Mouse (Mus musculus) neural tube, embryonic 12.5 days (tissue): Measurements from ENCODE around the gene Calu. TPM values are rescaled to one million over a fixed set of nuclear protein-coding genes. Genes with fewer than 3 reads are reported as not detected.
A peak's percentile ranks its signal among the peaks of the same experiment; 100 is the strongest.
"Not testable (repeated sequence)": the region's sequence is repeated elsewhere in the genome, so short reads cannot be mapped to it uniquely, and the experiment has no call there.

Experiments
- ATAC-seq: fragments of 200-750 bp; cut with Nextera tagmentation; 2 replicates; pipeline ENCODE4 v1.8.0; 2017; ENCODE audit warnings: low read depth, mild to moderate bottlenecking, moderate TSS enrichment, moderate library complexity; ENCODE audit not compliant: low FRiP score
- H3K27ac ChIP-seq: fragments of 300-500 bp; sonication (generic); 2 replicates; pipeline ENCODE4 v1.5.1; 2016
- H3K27me3 ChIP-seq: fragments of 300-500 bp; sonication (generic); replicated peaks from 2 replicates; pipeline ENCODE4 v1.6.1; 2016; ENCODE audit warnings: mild to moderate bottlenecking
- H3K36me3 ChIP-seq: fragments of 300-500 bp; sonication (generic); 2 replicates; pipeline ENCODE4 v1.6.1; 2016; ENCODE audit warnings: mild to moderate bottlenecking
- H3K4me1 ChIP-seq: fragments of 300-500 bp; sonication (generic); 2 replicates; pipeline ENCODE4 v1.6.1; 2016
- H3K4me2 ChIP-seq: fragments of 300-500 bp; sonication (generic); replicated peaks from 2 replicates; pipeline ENCODE4 v1.6.1; 2016; ENCODE audit warnings: mild to moderate bottlenecking
- H3K4me3 ChIP-seq: fragments of 300-500 bp; sonication (generic); 2 replicates; pipeline ENCODE4 v1.5.1; 2016
- H3K9ac ChIP-seq: fragments of 300-500 bp; sonication (generic); 2 replicates; pipeline ENCODE4 v1.6.1; 2016; ENCODE audit warnings: mild to moderate bottlenecking
- H3K9me3 ChIP-seq: fragments of 300-500 bp; sonication (generic); 2 replicates; pipeline ENCODE4 v1.6.1; 2016; ENCODE audit warnings: mild to moderate bottlenecking
- WGBS: fragments of 180-500 bp; shearing (Covaris S2); methylation state at CpG from one replicate; pipeline ENCODE4 v1.1.7; 2016; 5-methylcytosine and 5-hydroxymethylcytosine counted together
- polyA plus RNA-seq: library from polyadenylated mRNA; unstranded; fragments of >200 nt; fragmentation: Nextera tagmentation; extraction: Ambion mirVana; gene quantifications from 2 replicates; pipeline ENCODE4 v1.2.1, GENCODE M21; 2016

Calu gene
- polyA plus RNA-seq, 1 experiment from 2014 or later, result 223 TPM

GRCm38 (mm10) chr6:29322735-29323134, 25.1 kb upstream of the Calu start:
- no peak overlapping the region for H3K27ac ChIP-seq
- no peaks in the 10 kb centered on the region for H3K9me3 ChIP-seq
- WGBS, result 82% methylated on average over 4 of the region's 4 CpGs
- no peaks in the 10 kb centered on the region for H3K36me3 ChIP-seq
- no peaks in the 10 kb centered on the region for H3K27me3 ChIP-seq
- peaks cover 3% of the 10 kb centered on the region; the same call in 1 of the 2 replicates for H3K4me1 ChIP-seq
- no peak for ATAC-seq
- no peak overlapping the region for H3K9ac ChIP-seq
- no peak overlapping the region for H3K4me2 ChIP-seq
- no peak overlapping the region for H3K4me3 ChIP-seq

GRCm38 (mm10) chr6:29326961-29327360, 20.9 kb upstream of the Calu start:
- Histone ChIP-seq H3K4me3 (no peak overlapping the region), H3K27ac (no peak overlapping the region), H3K27me3 (no peaks in the 10 kb centered on the region), H3K4me2 (no peak overlapping the region), H3K9me3 (no peaks in the 10 kb centered on the region), H3K4me1 (no peaks in the 10 kb centered on the region), H3K36me3 (no peaks in the 10 kb centered on the region), H3K9ac (no peak overlapping the region)
- 89% methylated on average over 9 of the region's 9 CpGs for WGBS
- ATAC-seq, result no peak

- no peaks in the 10 kb centered on the region for H3K4me1 ChIP-seq
Observed at GRCm38 (mm10) chr6:29329514-29329913, 18.4 kb upstream of the Calu start.

GRCm38 (mm10) chr6:29346512-29346911, 1.4 kb upstream of the Calu start:
- not testable (repeated sequence) for ATAC-seq, H3K36me3 ChIP-seq, H3K9ac ChIP-seq, H3K27me3 ChIP-seq, H3K4me3 ChIP-seq, H3K4me2 ChIP-seq, H3K9me3 ChIP-seq, H3K27ac ChIP-seq
- peaks cover 10% of the 10 kb centered on the region for H3K4me1 ChIP-seq
- WGBS, result 93% methylated on average over 2 of the region's 2 CpGs

More at GRCm38 (mm10) chr6:29329514-29329913, 18.4 kb upstream of the Calu start:
- no peak overlapping the region for H3K27ac ChIP-seq
- H3K9me3 ChIP-seq, result no peaks in the 10 kb centered on the region
- H3K9ac ChIP-seq, result no peak overlapping the region
- no peaks in the 10 kb centered on the region for H3K36me3 ChIP-seq
- no peaks in the 10 kb centered on the region for H3K27me3 ChIP-seq
- H3K4me3 ChIP-seq, result no peak overlapping the region
- WGBS, result 77% methylated on average over 4 of the region's 4 CpGs
- ATAC-seq, result no peak
- no peak overlapping the region for H3K4me2 ChIP-seq

GRCm38 (mm10) chr6:29347189-29347588, 680 bp upstream of the Calu start:
- Histone ChIP-seq H3K27me3 (no peaks in the 10 kb centered on the region), H3K4me1 (peaks cover 10% of the 10 kb centered on the region), H3K36me3 (no peaks in the 10 kb centered on the region), H3K4me3 (peak overlapping the region; percentile 80), H3K27ac (0 out of 2 replicates have a peak overlapping the region, but pooled peaks have one; percentile 16), H3K9me3 (no peaks in the 10 kb centered on the region), H3K4me2 (peak overlapping the region; percentile 72), H3K9ac (peak overlapping the region; percentile 67)
- ATAC-seq, result no peak
- 43% methylated on average over 7 of the region's 7 CpGs for WGBS

GRCm38 (mm10) chr6:29348371-29348724, 479 bp downstream of the Calu start:
- Histone ChIP-seq H3K27me3 (no peaks in the 10 kb centered on the region), H3K4me1 (peaks cover 10% of the 10 kb centered on the region), H3K27ac (peak overlapping the region; percentile 15; the same call in 1 of the 2 replicates), H3K36me3 (no peaks in the 10 kb centered on the region), H3K4me2 (peak overlapping the region; percentile 72), H3K4me3 (peak overlapping the region; percentile 80), H3K9me3 (no peaks in the 10 kb centered on the region), H3K9ac (peak overlapping the region; percentile 74)
- ATAC-seq, result no peak
- under 1% methylated on average over 15 of the region's 15 CpGs for WGBS

GRCm38 (mm10) chr6:29351613-29352012, 3.7 kb downstream of the Calu start:
- H3K9ac ChIP-seq, result no peak overlapping the region
- H3K27me3 ChIP-seq, result no peaks in the 10 kb centered on the region
- ATAC-seq, result no peak

GRCm38 (mm10) chr6:29352816-29353215, 4.9 kb downstream of the Calu start:
- no peaks in the 10 kb centered on the region for H3K9me3 ChIP-seq
- 72% methylated on average over 5 of the region's 5 CpGs for WGBS
- no peaks in the 10 kb centered on the region for H3K27me3 ChIP-seq
- H3K9ac ChIP-seq, result no peak overlapping the region
- no peak overlapping the region for H3K4me3 ChIP-seq
- H3K36me3 ChIP-seq, result peaks cover 9% of the 10 kb centered on the region
- H3K27ac ChIP-seq, result no peak overlapping the region
- ATAC-seq, result no peak
- peaks cover 10% of the 10 kb centered on the region for H3K4me1 ChIP-seq
- no peak overlapping the region for H3K4me2 ChIP-seq

More at GRCm38 (mm10) chr6:29351613-29352012, 3.7 kb downstream of the Calu start:
- Histone ChIP-seq H3K4me2 (no peak overlapping the region), H3K36me3 (peaks cover 3% of the 10 kb centered on the region; the same call in 1 of the 2 replicates), H3K27ac (no peak overlapping the region), H3K4me1 (peaks cover 10% of the 10 kb centered on the region), H3K9me3 (no peaks in the 10 kb centered on the region), H3K4me3 (no peak overlapping the region)

- Histone ChIP-seq H3K36me3 (peaks cover 25% of the 10 kb centered on the region), H3K4me2 (no peak overlapping the region), H3K27ac (no peak overlapping the region), H3K4me1 (no peaks in the 10 kb centered on the region), H3K9ac (no peak overlapping the region), H3K9me3 (no peaks in the 10 kb centered on the region), H3K27me3 (no peaks in the 10 kb centered on the region), H3K4me3 (no peak overlapping the region)
- WGBS, result 95% methylated on average over 3 of the region's 3 CpGs
- ATAC-seq, result no peak
Observed at GRCm38 (mm10) chr6:29359386-29359785, 11.5 kb downstream of the Calu start.

- H3K4me2 ChIP-seq, result no peak overlapping the region
- H3K27ac ChIP-seq, result no peak overlapping the region
- ATAC-seq, result no peak
- H3K4me3 ChIP-seq, result no peak overlapping the region
- 92% methylated on average over 6 of the region's 6 CpGs for WGBS
- no peak overlapping the region for H3K9ac ChIP-seq
- no peaks in the 10 kb centered on the region for H3K9me3 ChIP-seq
- H3K4me1 ChIP-seq, result no peaks in the 10 kb centered on the region
- H3K27me3 ChIP-seq, result no peaks in the 10 kb centered on the region
- peaks cover 25% of the 10 kb centered on the region for H3K36me3 ChIP-seq
Observed at GRCm38 (mm10) chr6:29360211-29360610, 12.3 kb downstream of the Calu start.

- Histone ChIP-seq H3K36me3 (peaks cover 35% of the 10 kb centered on the region), H3K4me3 (no peak overlapping the region), H3K27ac (no peak overlapping the region), H3K4me2 (no peak overlapping the region), H3K4me1 (no peaks in the 10 kb centered on the region), H3K9me3 (no peaks in the 10 kb centered on the region), H3K9ac (no peak overlapping the region), H3K27me3 (no peaks in the 10 kb centered on the region)
- 76% methylated on average over 7 of the region's 7 CpGs for whole genome bisulfite sequencing
- ATAC-seq, result 0 out of 2 replicates have a peak, but pooled peaks have one; percentile 13
Observed at GRCm38 (mm10) chr6:29362246-29363128, 14.6 kb downstream of the Calu start.

GRCm38 (mm10) chr6:29363129-29363515, 15.3 kb downstream of the Calu start:
- H3K4me1 ChIP-seq, result no peaks in the 10 kb centered on the region
- no peaks in the 10 kb centered on the region for H3K27me3 ChIP-seq
- H3K27ac ChIP-seq, result no peak overlapping the region
- H3K4me3 ChIP-seq, result no peak overlapping the region
- 87% methylated on average over 3 of the region's 3 CpGs for WGBS
- no peak overlapping the region for H3K9ac ChIP-seq
- no peak overlapping the region for H3K4me2 ChIP-seq
- no peaks in the 10 kb centered on the region for H3K9me3 ChIP-seq
- ATAC-seq, result no peak
- peaks cover 35% of the 10 kb centered on the region for H3K36me3 ChIP-seq

GRCm38 (mm10) chr6:29365277-29365676, 17.4 kb downstream of the Calu start:
- 86% methylated on average over 1 of the region's 1 CpGs for WGBS
- no peak overlapping the region for H3K4me3 ChIP-seq
- ATAC-seq, result no peak

More at GRCm38 (mm10) chr6:29365277-29365676, 17.4 kb downstream of the Calu start:
- peaks cover 34% of the 10 kb centered on the region for H3K36me3 ChIP-seq
- H3K27ac ChIP-seq, result no peak overlapping the region
- H3K27me3 ChIP-seq, result no peaks in the 10 kb centered on the region
- no peaks in the 10 kb centered on the region for H3K9me3 ChIP-seq
- H3K4me1 ChIP-seq, result no peaks in the 10 kb centered on the region
- no peak overlapping the region for H3K4me2 ChIP-seq
- H3K9ac ChIP-seq, result no peak overlapping the region
